Mouse (Mus musculus): ENCODE measurements at regions not wholly inside any gene's neighbourhood (a gene's known extent, or its start where the extent isn't known, plus 50 kb on each side); places are given as distances from the start of the nearest gene placed in this dataset.
A peak's percentile ranks its signal among the peaks of the same experiment; 100 is the strongest.

DNA sequence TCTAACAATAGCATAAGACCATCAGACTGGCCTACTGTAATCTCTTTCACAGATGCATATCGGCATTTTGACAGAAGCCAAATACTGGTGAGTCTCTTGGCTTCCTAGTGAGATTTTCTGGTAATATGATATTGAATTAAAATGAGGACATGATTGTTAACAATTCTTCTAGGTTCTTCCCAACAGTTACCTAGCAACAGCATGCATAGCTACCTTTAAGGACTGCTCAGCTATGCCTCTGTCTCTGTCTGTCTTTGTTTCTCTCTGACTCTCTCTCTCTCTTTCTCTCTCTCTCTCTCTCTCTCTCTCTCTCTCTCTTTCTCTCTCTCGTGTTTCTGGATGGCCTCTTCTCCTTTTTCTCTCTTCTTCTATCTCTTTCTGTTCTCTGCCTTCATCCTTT, 634.2 kb downstream of the Tns3 start:
- Histone ChIP-seq H3K27ac (replicated peaks; ENCODE audit: low read depth, low read length) (no peak overlapping the region), H3K4me3 (ENCODE audit: low read depth, low read length) (no peak overlapping the region), H3K9me3 (replicated peaks; ENCODE audit: control insufficient read depth, low read length) (no peaks in the 10 kb centered on the region), H3K4me1 (ENCODE audit: control insufficient read depth, insufficient read depth, low read length) (no peaks in the 10 kb centered on the region), H3K9ac (replicated peaks; ENCODE audit: low read length) (no peak overlapping the region), H3K4me2 (ENCODE audit: low read depth, low read length) (no peak overlapping the region), H3K36me3 (replicated peaks; ENCODE audit: control insufficient read depth, insufficient read depth, low read depth, low read length) (no peaks in the 10 kb centered on the region), H3K27me3 (ENCODE audit: control insufficient read depth, insufficient read depth, low read length) (no peaks in the 10 kb centered on the region)
- no peak for DNase-seq (ENCODE audit: low spot score)
- 74% methylated on average over 2 of the region's 2 CpGs for WGBS
- ATAC-seq (replicated peaks; ENCODE audit: insufficient number of reproducible peaks, low FRiP score, low TSS enrichment, low read depth), result no peak

DNA sequence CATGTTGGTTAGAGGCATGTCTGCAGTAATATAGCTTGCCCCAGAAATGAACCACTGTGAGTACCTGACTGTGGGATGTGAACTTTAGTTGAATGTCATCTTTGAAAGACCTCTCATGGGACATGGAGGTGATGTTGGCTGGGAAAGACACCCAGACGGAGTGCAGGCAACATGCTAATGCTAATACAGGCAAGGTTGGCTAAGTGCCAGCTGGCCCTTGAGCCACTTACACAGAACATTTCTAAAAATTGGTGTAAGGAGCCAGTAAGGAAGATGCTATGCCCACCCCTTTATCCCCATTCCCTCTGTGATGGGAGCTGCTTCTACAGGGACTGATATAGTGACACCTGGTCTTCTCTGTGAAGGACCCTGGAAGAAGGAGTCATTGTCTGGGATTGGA, 656.5 kb downstream of the Tns3 start:
- H3K9ac ChIP-seq (replicated peaks; ENCODE audit: low read length), result no peak overlapping the region
- DNase-seq (ENCODE audit: low spot score), result no peak
- WGBS, result 70% methylated on average over 1 of the region's 1 CpGs
- H3K27ac ChIP-seq (replicated peaks; ENCODE audit: low read depth, low read length), result no peak overlapping the region
- no peak overlapping the region for H3K4me2 ChIP-seq (ENCODE audit: low read depth, low read length)
- no peaks in the 10 kb centered on the region for H3K27me3 ChIP-seq (ENCODE audit: control insufficient read depth, insufficient read depth, low read length)
- no peak for ATAC-seq (replicated peaks; ENCODE audit: insufficient number of reproducible peaks, low FRiP score, low TSS enrichment, low read depth)
- no peak overlapping the region for H3K4me3 ChIP-seq (ENCODE audit: low read depth, low read length)
- no peaks in the 10 kb centered on the region for H3K9me3 ChIP-seq (replicated peaks; ENCODE audit: control insufficient read depth, low read length)
- H3K4me1 ChIP-seq (ENCODE audit: control insufficient read depth, insufficient read depth, low read length), result no peaks in the 10 kb centered on the region
- H3K36me3 ChIP-seq (replicated peaks; ENCODE audit: control insufficient read depth, insufficient read depth, low read depth, low read length), result no peaks in the 10 kb centered on the region

DNA sequence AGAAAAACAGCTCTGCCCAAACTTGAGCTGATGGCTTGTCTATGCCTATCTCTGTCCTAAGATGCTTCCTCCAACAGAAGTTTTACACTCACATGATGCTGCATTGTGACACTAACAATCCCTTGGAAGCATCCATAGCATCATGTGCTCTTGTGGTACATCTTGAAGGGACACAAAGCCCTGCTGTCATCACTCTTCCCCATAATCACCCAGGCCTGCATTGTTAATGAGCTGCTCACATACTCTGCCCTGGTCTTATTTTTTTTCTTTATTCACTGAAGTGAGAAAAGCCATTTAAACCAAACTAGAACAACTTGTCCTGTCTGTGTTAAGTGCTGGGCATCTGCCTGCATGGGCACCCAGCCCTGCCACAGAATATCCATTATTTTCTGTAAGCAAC, 683.3 kb downstream of the Tns3 start:
- no peak overlapping the region for H3K27ac ChIP-seq (replicated peaks; ENCODE audit: low read depth, low read length)
- no peak overlapping the region for H3K4me2 ChIP-seq (ENCODE audit: low read depth, low read length)
- ATAC-seq (replicated peaks; ENCODE audit: insufficient number of reproducible peaks, low FRiP score, low TSS enrichment, low read depth) (no peak), DNase-seq (ENCODE audit: low spot score) (no peak)
- no peaks in the 10 kb centered on the region for H3K4me1 ChIP-seq (ENCODE audit: control insufficient read depth, insufficient read depth, low read length)
- no peak overlapping the region for H3K9ac ChIP-seq (replicated peaks; ENCODE audit: low read length)
- no peaks in the 10 kb centered on the region for H3K36me3 ChIP-seq (replicated peaks; ENCODE audit: control insufficient read depth, insufficient read depth, low read depth, low read length)
- H3K9me3 ChIP-seq (replicated peaks; ENCODE audit: control insufficient read depth, low read length), result no peaks in the 10 kb centered on the region
- H3K27me3 ChIP-seq (ENCODE audit: control insufficient read depth, insufficient read depth, low read length), result no peaks in the 10 kb centered on the region
- no peak overlapping the region for H3K4me3 ChIP-seq (ENCODE audit: low read depth, low read length)

DNA sequence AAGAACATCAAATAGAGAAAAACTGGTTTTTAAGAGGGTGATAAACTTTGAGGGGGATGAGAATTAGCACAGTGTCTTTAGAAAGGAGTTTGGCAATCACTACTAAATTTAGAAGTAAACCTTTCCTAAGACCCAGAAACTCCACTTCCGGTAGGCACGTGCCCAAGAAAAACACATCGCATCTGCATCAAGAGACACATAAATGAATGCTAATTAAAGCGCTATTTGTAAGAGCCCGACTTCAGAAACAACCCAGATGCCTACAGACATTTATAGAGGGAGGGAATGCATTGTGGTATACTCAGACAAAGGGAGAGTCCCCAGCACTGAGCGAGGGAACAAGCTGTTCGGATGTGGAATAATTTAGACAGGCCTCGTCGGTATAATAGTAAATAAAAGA, 688.5 kb downstream of the Tns3 start:
- Histone ChIP-seq H3K9ac (replicated peaks; ENCODE audit: low read length) (no peak overlapping the region), H3K4me2 (ENCODE audit: low read depth, low read length) (no peak overlapping the region), H3K36me3 (replicated peaks; ENCODE audit: control insufficient read depth, insufficient read depth, low read depth, low read length) (no peaks in the 10 kb centered on the region), H3K27me3 (ENCODE audit: control insufficient read depth, insufficient read depth, low read length) (no peaks in the 10 kb centered on the region), H3K27ac (replicated peaks; ENCODE audit: low read depth, low read length) (no peak overlapping the region), H3K9me3 (replicated peaks; ENCODE audit: control insufficient read depth, low read length) (no peaks in the 10 kb centered on the region), H3K4me3 (ENCODE audit: low read depth, low read length) (no peak overlapping the region), H3K4me1 (ENCODE audit: control insufficient read depth, insufficient read depth, low read length) (no peaks in the 10 kb centered on the region)
- DNase-seq (ENCODE audit: low spot score), result no peak
- WGBS, result 69% methylated on average over 9 of the region's 9 CpGs
- no peak for ATAC-seq (replicated peaks; ENCODE audit: insufficient number of reproducible peaks, low FRiP score, low TSS enrichment, low read depth)

DNA sequence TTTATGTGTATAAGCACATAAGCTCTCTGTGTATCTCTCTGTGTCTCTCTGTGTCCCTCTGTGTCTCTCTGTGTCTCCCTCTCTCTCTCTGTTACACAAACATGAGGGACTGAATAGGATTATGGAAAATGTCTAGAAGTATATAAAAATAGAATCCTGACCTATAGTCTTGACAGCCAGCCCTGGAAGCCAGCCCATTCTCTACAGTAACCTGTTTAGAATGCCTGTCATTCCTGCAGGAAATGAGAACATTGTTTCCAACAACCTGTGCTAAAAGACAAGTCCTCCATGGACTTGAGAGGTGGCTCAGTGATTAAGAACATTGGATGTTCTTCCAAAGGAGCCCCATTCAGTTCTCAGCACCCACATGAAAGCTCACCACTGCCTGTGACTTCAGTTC, 714.4 kb downstream of the Tns3 start:
- no peak for ATAC-seq (replicated peaks; ENCODE audit: insufficient number of reproducible peaks, low FRiP score, low TSS enrichment, low read depth)

DNA sequence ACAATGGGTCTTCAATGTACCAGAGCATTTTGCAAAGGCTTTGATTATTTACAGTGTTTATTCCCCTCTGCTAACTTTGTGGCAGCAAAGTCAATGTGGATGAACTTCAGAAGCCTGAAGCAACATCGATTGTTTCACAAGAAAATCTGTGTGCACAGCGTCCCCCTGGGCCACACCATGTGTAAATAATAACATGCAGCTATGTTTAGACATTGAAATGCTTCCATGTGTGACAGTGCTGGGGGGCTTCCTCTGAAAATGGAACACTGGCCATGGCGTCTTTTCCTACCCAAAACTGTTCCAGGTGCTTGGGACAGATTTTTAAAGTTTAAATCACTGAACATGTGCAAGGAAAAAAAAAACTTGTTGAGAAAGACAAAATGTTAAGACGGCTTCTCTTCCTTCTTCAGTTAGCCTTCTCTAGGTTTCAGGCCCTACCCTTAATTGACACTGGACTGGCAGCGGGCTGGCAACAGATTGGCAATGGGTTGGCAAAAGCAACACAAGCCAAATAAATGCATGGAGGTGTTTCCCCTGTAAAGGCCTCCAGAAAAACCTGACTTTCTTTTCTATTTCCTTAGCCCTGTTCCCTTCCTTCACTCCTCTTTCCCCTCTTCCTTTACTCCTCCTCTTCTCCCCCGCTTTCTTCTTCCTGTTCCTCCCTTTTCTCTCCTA, 715.0 kb downstream of the Tns3 start:
- no peaks in the 10 kb centered on the region for H3K36me3 ChIP-seq (replicated peaks; ENCODE audit: control insufficient read depth, insufficient read depth, low read depth, low read length)
- 47% methylated on average over 6 of the region's 6 CpGs for WGBS
- ATAC-seq (replicated peaks; ENCODE audit: insufficient number of reproducible peaks, low FRiP score, low TSS enrichment, low read depth) (no peak), DNase-seq (ENCODE audit: low spot score) (peak; percentile 59)
- no peak overlapping the region for H3K27ac ChIP-seq (replicated peaks; ENCODE audit: low read depth, low read length)
- no peaks in the 10 kb centered on the region for H3K9me3 ChIP-seq (replicated peaks; ENCODE audit: control insufficient read depth, low read length)
- no peak overlapping the region for H3K4me3 ChIP-seq (ENCODE audit: low read depth, low read length)
- no peaks in the 10 kb centered on the region for H3K4me1 ChIP-seq (ENCODE audit: control insufficient read depth, insufficient read depth, low read length)
- no peak overlapping the region for H3K4me2 ChIP-seq (ENCODE audit: low read depth, low read length)
- H3K27me3 ChIP-seq (ENCODE audit: control insufficient read depth, insufficient read depth, low read length), result no peaks in the 10 kb centered on the region
- no peak overlapping the region for H3K9ac ChIP-seq (replicated peaks; ENCODE audit: low read length)

More for the DNA sequence above, 714.4 kb downstream of the Tns3 start:
- H3K27me3 ChIP-seq (ENCODE audit: control insufficient read depth, insufficient read depth, low read length), result no peaks in the 10 kb centered on the region
- H3K4me3 ChIP-seq (ENCODE audit: low read depth, low read length), result no peak overlapping the region
- DNase-seq (ENCODE audit: low spot score), result no peak
- no peaks in the 10 kb centered on the region for H3K4me1 ChIP-seq (ENCODE audit: control insufficient read depth, insufficient read depth, low read length)
- no peak overlapping the region for H3K27ac ChIP-seq (replicated peaks; ENCODE audit: low read depth, low read length)
- no peaks in the 10 kb centered on the region for H3K36me3 ChIP-seq (replicated peaks; ENCODE audit: control insufficient read depth, insufficient read depth, low read depth, low read length)
- no peaks in the 10 kb centered on the region for H3K9me3 ChIP-seq (replicated peaks; ENCODE audit: control insufficient read depth, low read length)
- no peak overlapping the region for H3K4me2 ChIP-seq (ENCODE audit: low read depth, low read length)
- H3K9ac ChIP-seq (replicated peaks; ENCODE audit: low read length), result no peak overlapping the region

DNA sequence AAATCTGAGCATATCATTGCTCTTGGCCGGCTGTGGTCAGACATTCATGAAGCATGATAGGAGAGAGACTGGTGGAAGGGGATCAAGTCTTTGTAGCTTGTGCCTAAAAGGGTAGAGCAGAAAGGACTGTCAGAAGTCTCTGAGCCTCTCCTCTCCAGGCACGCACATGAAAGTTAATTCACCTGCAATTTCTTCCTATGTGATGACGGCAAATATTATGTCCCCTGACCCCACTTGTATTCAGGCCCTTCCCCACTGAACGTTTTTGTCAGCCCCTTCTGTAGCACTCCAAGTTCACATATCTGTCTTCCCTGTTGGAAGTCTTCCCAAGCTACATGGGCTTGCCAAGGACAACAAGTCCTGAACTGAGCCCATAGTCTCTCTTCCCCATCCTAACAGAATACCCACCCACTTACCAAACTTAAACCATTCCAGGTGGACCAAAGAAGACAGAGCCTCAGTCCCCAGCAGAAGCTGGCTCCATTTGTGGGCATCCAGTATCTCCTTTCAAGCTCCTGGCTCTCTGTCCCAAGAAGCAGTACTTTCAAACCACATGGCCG, 719.3 kb downstream of the Tns3 start:
- Histone ChIP-seq H3K9me3 (replicated peaks; ENCODE audit: control insufficient read depth, low read length) (no peaks in the 10 kb centered on the region), H3K36me3 (replicated peaks; ENCODE audit: control insufficient read depth, insufficient read depth, low read depth, low read length) (no peaks in the 10 kb centered on the region), H3K9ac (replicated peaks; ENCODE audit: low read length) (no peak overlapping the region), H3K4me3 (ENCODE audit: low read depth, low read length) (no peak overlapping the region), H3K27me3 (ENCODE audit: control insufficient read depth, insufficient read depth, low read length) (no peaks in the 10 kb centered on the region), H3K27ac (replicated peaks; ENCODE audit: low read depth, low read length) (no peak overlapping the region), H3K4me2 (ENCODE audit: low read depth, low read length) (no peak overlapping the region), H3K4me1 (ENCODE audit: control insufficient read depth, insufficient read depth, low read length) (no peaks in the 10 kb centered on the region)
- 81% methylated on average over 5 of the region's 5 CpGs for WGBS
- no peak for DNase-seq (ENCODE audit: low spot score)
- ATAC-seq (replicated peaks; ENCODE audit: insufficient number of reproducible peaks, low FRiP score, low TSS enrichment, low read depth), result no peak

DNA sequence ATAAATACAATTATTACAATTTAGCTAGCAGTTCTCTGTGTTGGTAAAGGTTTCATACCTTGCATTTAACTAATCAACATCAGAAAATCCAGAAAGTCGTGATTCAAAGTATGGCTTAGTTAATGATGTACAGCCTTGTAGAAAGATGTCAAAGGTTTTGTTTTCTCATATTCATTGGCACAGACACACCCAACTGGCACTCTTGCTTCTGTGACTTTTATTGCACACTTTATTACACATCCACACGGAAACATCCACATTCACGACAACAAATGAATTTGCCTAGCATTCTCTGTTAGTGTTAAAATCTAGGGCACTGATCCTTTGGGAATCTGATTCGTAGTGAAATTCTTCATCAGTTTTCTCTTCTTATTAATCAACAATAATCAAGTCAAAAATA, 720.0 kb downstream of the Tns3 start:
- 90% methylated on average over 4 of the region's 4 CpGs for WGBS
- no peaks in the 10 kb centered on the region for H3K9me3 ChIP-seq (replicated peaks; ENCODE audit: control insufficient read depth, low read length)
- no peak overlapping the region for H3K27ac ChIP-seq (replicated peaks; ENCODE audit: low read depth, low read length)

More for the DNA sequence above, 720.0 kb downstream of the Tns3 start:
- no peak for ATAC-seq (replicated peaks; ENCODE audit: insufficient number of reproducible peaks, low FRiP score, low TSS enrichment, low read depth)
- no peaks in the 10 kb centered on the region for H3K4me1 ChIP-seq (ENCODE audit: control insufficient read depth, insufficient read depth, low read length)
- no peak overlapping the region for H3K4me2 ChIP-seq (ENCODE audit: low read depth, low read length)
- H3K27me3 ChIP-seq (ENCODE audit: control insufficient read depth, insufficient read depth, low read length), result no peaks in the 10 kb centered on the region
- no peak overlapping the region for H3K9ac ChIP-seq (replicated peaks; ENCODE audit: low read length)
- no peak for DNase-seq (ENCODE audit: low spot score)
- no peaks in the 10 kb centered on the region for H3K36me3 ChIP-seq (replicated peaks; ENCODE audit: control insufficient read depth, insufficient read depth, low read depth, low read length)
- no peak overlapping the region for H3K4me3 ChIP-seq (ENCODE audit: low read depth, low read length)

Data from embryonic facial prominence, embryonic 11.5 days (tissue).